Mouse (Mus musculus) liver, postnatal 0 days (tissue): ENCODE data around the gene Iqgap1.

Experiments
- CTCF ChIP-seq: sonication (generic); IDR thresholded peaks from 2 replicates; pipeline ENCODE4 v1.5.1; 2016; ENCODE audit warnings: antibody characterized with exemption, low read depth
- EP300 ChIP-seq: IDR thresholded peaks from 2 replicates; pipeline ENCODE4 v1.6.1; 2016; ENCODE audit warnings: antibody characterized with exemption, low read depth, mild to moderate bottlenecking

DNA sequence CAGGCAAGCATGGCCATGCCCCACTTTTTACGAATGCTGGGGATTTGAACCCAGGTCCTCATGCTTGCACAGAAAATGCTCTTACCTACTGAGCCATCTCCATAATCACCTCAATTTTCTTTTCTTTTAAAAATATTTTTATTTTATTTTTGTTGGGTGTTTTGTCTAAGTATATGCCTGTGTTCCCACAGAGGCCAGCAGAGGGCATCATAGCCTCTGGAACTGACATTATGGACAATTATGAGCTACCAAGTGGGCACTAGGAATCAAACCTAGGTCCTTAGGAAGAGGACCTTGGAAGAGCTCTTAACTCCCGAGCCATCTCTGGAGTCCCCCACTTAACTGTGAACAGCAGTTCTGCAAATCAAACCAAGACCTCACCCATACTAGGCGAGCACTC lies 27.4 kb upstream of the Iqgap1 start:
- peak; percentile 39 for TF ChIP-seq CTCF
- no peak for TF ChIP-seq EP300
